Mouse (Mus musculus) left cerebral cortex, adult 6 months (tissue): ENCODE data around the gene Syndig1. TPM values are rescaled to one million over a fixed set of nuclear protein-coding genes. Genes with fewer than 3 reads are reported as not detected.

ENCODE experiments used
- long read RNA-seq, 2 experiments: library from polyadenylated mRNA; unstranded; transcript quantifications; one replicate each; pipeline ENCODE4 v2.0.0; 2019 to 2020
- polyA plus RNA-seq: library from polyadenylated mRNA; unstranded; fragments of <200 nt; fragmentation: Nextera tagmentation; gene quantifications from 2 replicates; pipeline ENCODE4 v1.2.3, GENCODE M21; 2021

The Syndig1 gene
- 79.7 and 94.5 TPM in 2 replicates for polyA plus RNA-seq
- long read RNA-seq, experiment 1, transcript Syndig1-202 (4 exons, 2,050 nt) = major isoform, 149 of 296 reads
- long read RNA-seq, experiment 1, partial matches to known transcripts = 13 of 296 reads
- long read RNA-seq, experiment 1, other reads (novel, unspliced or antisense) = 134 of 296 reads
- long read RNA-seq, experiment 2, transcript Syndig1-202 (4 exons, 2,050 nt) = major isoform, 43 of 99 reads
- long read RNA-seq, experiment 2, partial matches to known transcripts = 19 of 99 reads
- long read RNA-seq, experiment 2, other reads (novel, unspliced or antisense) = 37 of 99 reads

GRCm38 (mm10) chr2:149828911-149829310 lies at the start of gene Syndig1:
Syndig1 (plus strand) TSS chr2:149829211.

GRCm38 (mm10) chr2:149830536-149831458 lies 1.8 kb downstream of the Syndig1 start, which contains the start of gene C530025M09Rik:
C530025M09Rik (minus strand) TSS chr2:149831213.

Other genes starting within 250 kb of the Syndig1 start
- 1.2 and 2.5 TPM in 2 replicates for gene C530025M09Rik, start 2.0 kb downstream of the Syndig1 start, polyA plus RNA-seq